Mouse (Mus musculus) CH12.LX (cell line): ENCODE results near the gene Eif3b. TPM values are rescaled to one million over a fixed set of nuclear protein-coding genes. Genes with fewer than 3 reads are reported as not detected.

Experiments
- DNase-seq: peaks from one replicate; pipeline ENCODE4 v3.0.0-alpha.2; 2013; ENCODE audit errors: extremely low read depth
- H3K27ac ChIP-seq: 2 replicates; pipeline ENCODE4 v1.5.1; 2012; ENCODE audit warnings: low read depth, mild to moderate bottlenecking, control low read depth, moderate library complexity; ENCODE audit not compliant: insufficient read depth
- H3K27me3 ChIP-seq: replicated peaks from 2 replicates; pipeline ENCODE3; 2012; ENCODE audit warnings: inconsistent platforms
- H3K36me3 ChIP-seq, 2 experiments: replicated peaks in 1 of 2; 2 replicates each; pipeline versions ENCODE3 to v1.6.1; 2012; ENCODE audit warnings: inconsistent platforms in 1 of 2, low read length in 1 of 2, mild to moderate bottlenecking in 1 of 2, mixed read lengths in 1 of 2, moderate library complexity in 1 of 2; ENCODE audit not compliant: control insufficient read depth in 1 of 2, insufficient read depth in 1 of 2
- H3K4me1 ChIP-seq, 2 experiments: 2 replicates each; pipeline ENCODE4 v1.6.1; 2012; ENCODE audit warnings: inconsistent platforms in 1 of 2, moderate library complexity in 1 of 2; ENCODE audit not compliant: insufficient read depth in 2 of 2, control insufficient read depth in 1 of 2
- H3K4me2 ChIP-seq: 2 replicates; pipeline ENCODE4 v1.6.1; 2012; ENCODE audit warnings: low read depth, mild to moderate bottlenecking, control low read depth; ENCODE audit not compliant: poor library complexity, insufficient read depth, severe bottlenecking
- H3K4me3 ChIP-seq, 3 experiments: fragments of 150-350 bp in 1 of 3; sonication (generic) in 1 of 3; replicated peaks in 1 of 3; 2 replicates each; pipeline versions ENCODE3 to v1.5.1; 2011 to 2012; ENCODE audit warnings: low read depth in 2 of 3, low read length in 2 of 3, mild to moderate bottlenecking in 2 of 3, moderate library complexity in 2 of 3, control low read depth in 1 of 3, improper control_type of control experiment in 1 of 3, inconsistent platforms in 1 of 3, mixed read lengths in 1 of 3; ENCODE audit not compliant: poor library complexity in 1 of 3
- H3K79me2 ChIP-seq: replicated peaks from 2 replicates; pipeline ENCODE4 v1.6.1; 2012; ENCODE audit warnings: mild to moderate bottlenecking, moderate library complexity; ENCODE audit not compliant: control insufficient read depth, poor library complexity, insufficient read depth, severe bottlenecking; ENCODE audit errors: extremely low read depth
- H3K9ac ChIP-seq: 2 replicates; pipeline ENCODE4 v1.6.1; 2012; ENCODE audit warnings: low read depth, mild to moderate bottlenecking, control low read depth, moderate library complexity; ENCODE audit not compliant: insufficient read depth
- H3K9me3 ChIP-seq: replicated peaks from 2 replicates; pipeline ENCODE3; 2012; ENCODE audit warnings: low read length, inconsistent platforms, mixed read lengths
- BHLHE40 ChIP-seq: IDR thresholded peaks from 2 replicates; pipeline ENCODE4 v1.6.1; 2011; ENCODE audit warnings: mild to moderate bottlenecking, low read depth, low read length, improper control_type of control experiment
- CHD1 ChIP-seq: IDR thresholded peaks from 2 replicates; pipeline ENCODE4 v1.6.1; 2012; ENCODE audit warnings: low read depth, low read length, improper control_type of control experiment, inconsistent platforms
- CHD2 ChIP-seq: IDR thresholded peaks from 2 replicates; pipeline ENCODE4 v1.6.1; 2011; ENCODE audit warnings: low read length, improper control_type of control experiment
- E2F4 ChIP-seq: IDR thresholded peaks from 2 replicates; pipeline ENCODE4 v1.6.1; 2011; ENCODE audit warnings: low read depth, low read length, improper control_type of control experiment; ENCODE audit not compliant: insufficient replicate concordance
- EP300 ChIP-seq: IDR thresholded peaks from 2 replicates; pipeline ENCODE4 v1.6.1; 2011; ENCODE audit warnings: low read length, improper control_type of control experiment
- ETS1 ChIP-seq: conservative IDR thresholded peaks from 2 replicates; pipeline ENCODE4 v1.6.1; 2012; ENCODE audit warnings: low read depth, mild to moderate bottlenecking, inconsistent platforms, low read length, improper control_type of control experiment, moderate library complexity
- HCFC1 ChIP-seq: IDR thresholded peaks from 2 replicates; pipeline ENCODE4 v1.6.1; 2012; ENCODE audit warnings: low read depth, mild to moderate bottlenecking, inconsistent platforms, low read length, improper control_type of control experiment
- IRF4 ChIP-seq: IDR thresholded peaks from 2 replicates; pipeline ENCODE4 v1.6.1; 2014; ENCODE audit warnings: low read depth, mild to moderate bottlenecking, inconsistent platforms, low read length, improper control_type of control experiment
- KAT2A ChIP-seq: IDR thresholded peaks from 2 replicates; pipeline ENCODE4 v1.6.1; 2012; ENCODE audit warnings: low read length, improper control_type of control experiment, inconsistent platforms; ENCODE audit not compliant: insufficient replicate concordance
- MAFK ChIP-seq: IDR thresholded peaks from 2 replicates; pipeline ENCODE4 v1.6.1; 2011; ENCODE audit warnings: low read length, improper control_type of control experiment; ENCODE audit not compliant: insufficient replicate concordance
- MXI1 ChIP-seq: IDR thresholded peaks from 2 replicates; pipeline ENCODE4 v1.6.1; 2011; ENCODE audit warnings: mild to moderate bottlenecking, low read depth, low read length, improper control_type of control experiment
- MYC ChIP-seq: IDR thresholded peaks from 2 replicates; pipeline ENCODE4 v1.6.1; 2011; ENCODE audit warnings: low read depth, mild to moderate bottlenecking, improper control_type of control experiment, low read length
- PAX5 ChIP-seq: IDR thresholded peaks from 2 replicates; pipeline ENCODE4 v1.6.1; 2012; ENCODE audit warnings: low read length, inconsistent platforms, mixed read lengths
- POLR2A ChIP-seq: IDR thresholded peaks from 2 replicates; pipeline ENCODE4 v1.6.1; 2011; ENCODE audit warnings: low read depth, mild to moderate bottlenecking, improper control_type of control experiment, low read length
- POLR2AphosphoS2 ChIP-seq: IDR thresholded peaks from 2 replicates; pipeline ENCODE4 v1.6.1; 2011; ENCODE audit warnings: low read depth, low read length, improper control_type of control experiment
- RAD21 ChIP-seq: IDR thresholded peaks from 2 replicates; pipeline ENCODE4 v1.6.1; 2011; ENCODE audit warnings: low read depth, mild to moderate bottlenecking, low read length, improper control_type of control experiment, moderate library complexity
- SMC3 ChIP-seq: IDR thresholded peaks from 2 replicates; pipeline ENCODE4 v1.6.1; 2011; ENCODE audit warnings: low read depth, low read length, improper control_type of control experiment
- TCF12 ChIP-seq: IDR thresholded peaks from 2 replicates; pipeline ENCODE4 v1.6.1; 2014; ENCODE audit warnings: low read depth, mild to moderate bottlenecking, inconsistent platforms, low read length, improper control_type of control experiment
- USF1 ChIP-seq: IDR thresholded peaks from 2 replicates; pipeline ENCODE4 v1.6.1; 2014; ENCODE audit warnings: low read depth, mild to moderate bottlenecking, inconsistent platforms, low read length, improper control_type of control experiment
- USF2 ChIP-seq: conservative IDR thresholded peaks from 2 replicates; pipeline ENCODE4 v1.6.1; 2011; ENCODE audit warnings: low read depth, low read length, improper control_type of control experiment
- ZC3H11A ChIP-seq: IDR thresholded peaks from 2 replicates; pipeline ENCODE4 v1.6.1; 2012; ENCODE audit warnings: low read depth, mild to moderate bottlenecking, inconsistent platforms, low read length, improper control_type of control experiment
- ZMIZ1 ChIP-seq: IDR thresholded peaks from 2 replicates; pipeline ENCODE4 v1.6.1; 2012; ENCODE audit warnings: low read depth, mild to moderate bottlenecking, inconsistent platforms, low read length, improper control_type of control experiment
- ZNF384 ChIP-seq: IDR thresholded peaks from 2 replicates; pipeline ENCODE4 v1.6.1; 2012; ENCODE audit warnings: low read depth, low read length, improper control_type of control experiment, inconsistent platforms
- dilution Hi-C: fragments of 300-500 bp; cut with MboI; formaldehyde crosslinking; loops from 2 replicates; pipeline ENCODE4 v1.14.3; 2020; ENCODE audit warnings: low sequenced_read_pairs; ENCODE audit not compliant: extremely low pct_unique_long_range_greater_than_20kb, extremely low pct_ligation_motif_present
- in situ Hi-C: fragments of 300-500 bp; cut with MboI; formaldehyde crosslinking; loops from 3 replicates; pipeline ENCODE4 v1.14.3; 2019; ENCODE audit warnings: low sequenced_read_pairs, low pct_ligation_motif_present, low pct_unique_long_range_greater_than_20kb, mixed read lengths
- polyA plus RNA-seq: library from polyadenylated mRNA; unstranded; fragments of >175 nt; gene quantifications from 2 replicates; pipeline ENCODE4 v1.2.1, GENCODE M21; 2012; ENCODE audit warnings: low read depth; ENCODE audit not compliant: insufficient read length
- total RNA-seq, 2 experiments: library from RNA; depleted of rRNA; stranded (reverse); fragments of 300-350 nt in 1 of 2; fragments of >200 nt in 1 of 2; gene quantifications; 2 replicates each; pipeline ENCODE4 v1.2.3; 2012 to 2014

Eif3b gene
- total and polyA plus RNA-seq, 3 experiments, result 79.5 to 521 (median 218) TPM

GRCm38 (mm10) chr5:140371671-140372070 is 47.5 kb upstream of the Eif3b start:
- H3K27ac ChIP-seq, result no peak overlapping the region
- no peaks in the 10 kb centered on the region for H3K27me3 ChIP-seq
- in situ Hi-C loops, result no loop called here

GRCm38 (mm10) chr5:140373711-140374110 is 45.4 kb upstream of the Eif3b start:
- in situ Hi-C loops, result no loop called here
- Histone ChIP-seq H3K27me3 (no peaks in the 10 kb centered on the region), H3K9me3 (peaks cover 3% of the 10 kb centered on the region), H3K36me3 (peaks cover 0 to 37% of the 10 kb centered on the region in 2 experiments), H3K9ac (no peak overlapping the region), H3K79me2 (0 out of 2 replicates have a peak, but pooled peaks cover 6% of the 10 kb centered on the region), H3K4me3 (no peak overlapping the region), H3K4me2 (no peak overlapping the region), H3K4me1 (peaks cover 7 to 79% of the 10 kb centered on the region in 2 experiments), H3K27ac (no peak overlapping the region)
- no peak for DNase-seq
- TF ChIP-seq CHD1 (no peak), MAFK (no peak), MXI1 (no peak), KAT2A (no peak), POLR2AphosphoS2 (no peak), ETS1 (no peak), POLR2A (no peak), ZNF384 (no peak), E2F4 (no peak)
- dilution Hi-C loops, result no loop called here

More at GRCm38 (mm10) chr5:140371671-140372070, 47.5 kb upstream of the Eif3b start:
- Histone ChIP-seq H3K9ac (no peak overlapping the region), H3K4me2 (no peak overlapping the region), H3K4me1 (peaks cover 7 to 72% of the 10 kb centered on the region in 2 experiments), H3K36me3 (peaks cover 0 to 45% of the 10 kb centered on the region in 2 experiments), H3K79me2 (0 out of 2 replicates have a peak, but pooled peaks cover 8% of the 10 kb centered on the region), H3K4me3 (no peak overlapping the region), H3K9me3 (peaks cover 7% of the 10 kb centered on the region)
- no peak for TF ChIP-seq TCF12
- no peak for TF ChIP-seq HCFC1
- no peak for TF ChIP-seq ETS1
- no peak for TF ChIP-seq SMC3
- no peak for TF ChIP-seq EP300
- no peak for TF ChIP-seq ZC3H11A
- no peak for TF ChIP-seq USF2
- no peak for TF ChIP-seq CHD1
- TF ChIP-seq ZNF384, result no peak
- no peak for TF ChIP-seq ZMIZ1
- TF ChIP-seq USF1, result no peak
- TF ChIP-seq KAT2A, result no peak
- TF ChIP-seq CHD2, result no peak
- no peak for TF ChIP-seq E2F4
- no peak for TF ChIP-seq RAD21
- TF ChIP-seq PAX5, result no peak
- no peak for TF ChIP-seq MYC
- no peak for TF ChIP-seq IRF4
- no peak for TF ChIP-seq BHLHE40
- DNase-seq, result no peak
- dilution Hi-C loops, result no loop called here
